ENCODE assay signal across 8 mouse cellular contexts in genomic region chr12:78862254-78862730, GRCm38 (mm10). TPM values are rescaled to one million over a fixed set of nuclear protein-coding genes. Genes with fewer than 3 reads are reported as not detected.
DNase-seq lines count a peak whose midpoint lies in the region; ATAC-seq and TF ChIP-seq lines count a peak whose summit lies in the region.

No protein-coding gene starts in this region.

- H3K27me3 ChIP-seq in lung, embryonic 14.5 days (ENCODE audit: insufficient read depth, low read length) = no peaks in the 10 kb centered on the region
- no peaks in the 10 kb centered on the region for H3K27me3 ChIP-seq in embryonic facial prominence, embryonic 15.5 days
- H3K27me3 ChIP-seq in limb, embryonic 11.5 days (ENCODE audit: control insufficient read depth, insufficient read depth, low read length) = no peaks in the 10 kb centered on the region
- no peaks in the 10 kb centered on the region for H3K27me3 ChIP-seq in neural tube, embryonic 15.5 days (replicated peaks)

- H3K9ac ChIP-seq in lung, embryonic 14.5 days = peak overlapping the region; percentile 90
- peak overlapping the region; percentile 80 for H3K9ac ChIP-seq in embryonic facial prominence, embryonic 15.5 days
- H3K9ac ChIP-seq in limb, embryonic 11.5 days (ENCODE audit: low read length) = peak overlapping the region; percentile 85
- H3K9ac ChIP-seq in neural tube, embryonic 15.5 days (replicated peaks) = peak overlapping the region; percentile 81

- no peak for DNase-seq in lung, embryonic 14.5 days
- DNase-seq in lung, postnatal 14 days = no peak
- DNase-seq in limb, embryonic 11.5 days (ENCODE audit: low spot score) = no peak
- no peak for DNase-seq in cerebellum, postnatal 25 days
- no peak for DNase-seq in adipocyte (ENCODE audit: low spot score)
- no peak for DNase-seq in left cerebral cortex, adult 11 months (ENCODE audit: low spot score)

- H3K4me1 ChIP-seq in lung, embryonic 14.5 days (ENCODE audit: insufficient read depth) = no peaks in the 10 kb centered on the region
- H3K4me1 ChIP-seq in embryonic facial prominence, embryonic 15.5 days = peaks cover 18% of the 10 kb centered on the region
- H3K4me1 ChIP-seq in limb, embryonic 11.5 days (ENCODE audit: control insufficient read depth, insufficient read depth, low read length) = 0 out of 2 replicates have a peak, but pooled peaks cover 6% of the 10 kb centered on the region
- H3K4me1 ChIP-seq in neural tube, embryonic 15.5 days = peaks cover 45% of the 10 kb centered on the region

- H3K4me2 ChIP-seq in lung, embryonic 14.5 days = peak overlapping the region; percentile 87
- peak overlapping the region; percentile 85 for H3K4me2 ChIP-seq in embryonic facial prominence, embryonic 15.5 days (replicated peaks)
- peak overlapping the region; percentile 44 for H3K4me2 ChIP-seq in limb, embryonic 11.5 days (ENCODE audit: low read depth, severe bottlenecking)
- peak overlapping the region; percentile 60 for H3K4me2 ChIP-seq in neural tube, embryonic 15.5 days

- TF ChIP-seq CTCF in lung, embryonic 14.5 days (IDR thresholded peaks at IDR 0.05; ENCODE audit: low read depth) = no peak

- ATAC-seq in lung, embryonic 14.5 days (ENCODE audit: insufficient read depth) = no peak
- peak; percentile 52 for ATAC-seq in embryonic facial prominence, embryonic 15.5 days (ENCODE audit: insufficient number of reproducible peaks, low FRiP score, low TSS enrichment, low read depth)
- ATAC-seq in limb, embryonic 11.5 days (ENCODE audit: insufficient number of reproducible peaks, low FRiP score, low TSS enrichment, low read depth) = peak; percentile 42; the same call in 1 of the 2 replicates
- ATAC-seq in neural tube, embryonic 15.5 days (ENCODE audit: low FRiP score) = no peak; the same call in 1 of the 2 replicates

- under 1% methylated on average over 22 of the region's 22 CpGs for WGBS in lung, embryonic 14.5 days
- under 1% methylated on average over 22 of the region's 22 CpGs for WGBS in embryonic facial prominence, embryonic 15.5 days
- under 1% methylated on average over 22 of the region's 22 CpGs for WGBS in limb, embryonic 11.5 days
- under 1% methylated on average over 22 of the region's 22 CpGs for WGBS in neural tube, embryonic 15.5 days

- peak overlapping the region; percentile 93 for H3K27ac ChIP-seq in lung, embryonic 14.5 days (ENCODE audit: low read depth)
- peak overlapping the region; percentile 92 for H3K27ac ChIP-seq in embryonic facial prominence, embryonic 15.5 days (replicated peaks)
- H3K27ac ChIP-seq in limb, embryonic 11.5 days (replicated peaks; ENCODE audit: low read depth, low read length) = peak overlapping the region; percentile 73
- H3K27ac ChIP-seq in neural tube, embryonic 15.5 days (replicated peaks) = peak overlapping the region; percentile 91

- H3K36me3 ChIP-seq in lung, embryonic 14.5 days (ENCODE audit: insufficient read depth) = peaks cover 17% of the 10 kb centered on the region
- H3K36me3 ChIP-seq in embryonic facial prominence, embryonic 15.5 days = 0 out of 2 replicates have a peak, but pooled peaks cover 1% of the 10 kb centered on the region
- no peaks in the 10 kb centered on the region for H3K36me3 ChIP-seq in limb, embryonic 11.5 days (ENCODE audit: control insufficient read depth, insufficient read depth, low read length)
- H3K36me3 ChIP-seq in neural tube, embryonic 15.5 days = 0 out of 2 replicates have a peak, but pooled peaks cover 8% of the 10 kb centered on the region

- no peaks in the 10 kb centered on the region for H3K9me3 ChIP-seq in lung, embryonic 14.5 days (ENCODE audit: low read depth, low read length)
- H3K9me3 ChIP-seq in embryonic facial prominence, embryonic 15.5 days (replicated peaks) = no peaks in the 10 kb centered on the region
- H3K9me3 ChIP-seq in limb, embryonic 11.5 days (ENCODE audit: control insufficient read depth, low read length) = no peaks in the 10 kb centered on the region
- no peaks in the 10 kb centered on the region for H3K9me3 ChIP-seq in neural tube, embryonic 15.5 days (replicated peaks)

- H3K4me3 ChIP-seq in lung, embryonic 14.5 days (ENCODE audit: low read depth, low read length) = peak overlapping the region; percentile 81
- H3K4me3 ChIP-seq in embryonic facial prominence, embryonic 15.5 days (replicated peaks) = peak overlapping the region; percentile 92
- H3K4me3 ChIP-seq in limb, embryonic 11.5 days (ENCODE audit: low read depth, low read length) = peak overlapping the region; percentile 72
- peak overlapping the region; percentile 96 for H3K4me3 ChIP-seq in neural tube, embryonic 15.5 days (replicated peaks)

RNA-seq across cellular contexts. Expression of gene Eif2s1, which starts 0.7 kb away (rescaled TPM):
- polyA plus RNA-seq in lung, embryonic 14.5 days (2014; fragmentation: Nextera tagmentation; extraction: Ambion mirVana) = 231 and 243 TPM in 2 replicates
- polyA plus RNA-seq in embryonic facial prominence, embryonic 15.5 days (2015; fragmentation: Nextera tagmentation; extraction: Ambion mirVana) = 180 TPM in 2 replicates
- 265 and 281 TPM in 2 replicates for polyA plus RNA-seq in limb, embryonic 11.5 days (2014; fragmentation: Nextera tagmentation; extraction: Ambion mirVana)
- 147 and 170 TPM in 2 replicates for polyA plus RNA-seq in neural tube, embryonic 15.5 days (2015; fragmentation: Nextera tagmentation; extraction: Ambion mirVana)

RNA-seq across cellular contexts. Expression of gene Atp6v1d, which starts 0.9 kb away (rescaled TPM):
- 55.6 and 56.9 TPM in 2 replicates for polyA plus RNA-seq in lung, embryonic 14.5 days (2014; fragmentation: Nextera tagmentation; extraction: Ambion mirVana)
- 68.1 and 71.0 TPM in 2 replicates for polyA plus RNA-seq in embryonic facial prominence, embryonic 15.5 days (2015; fragmentation: Nextera tagmentation; extraction: Ambion mirVana)
- polyA plus RNA-seq in limb, embryonic 11.5 days (2014; fragmentation: Nextera tagmentation; extraction: Ambion mirVana) = 77.3 and 85.3 TPM in 2 replicates
- 111 and 125 TPM in 2 replicates for polyA plus RNA-seq in neural tube, embryonic 15.5 days (2015; fragmentation: Nextera tagmentation; extraction: Ambion mirVana)

RNA-seq across cellular contexts. Expression of gene Plek2, which starts 44.5 kb away (rescaled TPM):
- polyA plus RNA-seq in lung, embryonic 14.5 days (2014; fragmentation: Nextera tagmentation; extraction: Ambion mirVana) = 5.9 and 6.4 TPM in 2 replicates
- polyA plus RNA-seq in embryonic facial prominence, embryonic 15.5 days (2015; fragmentation: Nextera tagmentation; extraction: Ambion mirVana) = 9.1 and 11.2 TPM in 2 replicates
- polyA plus RNA-seq in limb, embryonic 11.5 days (2014; fragmentation: Nextera tagmentation; extraction: Ambion mirVana) = 3.4 and 3.6 TPM in 2 replicates
- polyA plus RNA-seq in neural tube, embryonic 15.5 days (2015; fragmentation: Nextera tagmentation; extraction: Ambion mirVana) = 2.6 and 4.0 TPM in 2 replicates

Comparison
In these comparisons a context has a peak if more than half of its experiments do, and no peak if none do; other contexts are left out.
1. ATAC-seq: peak in embryonic facial prominence, embryonic 15.5 days (single experiment) and limb, embryonic 11.5 days (single experiment); none in lung, embryonic 14.5 days (single experiment) and neural tube, embryonic 15.5 days (single experiment).
2. Peak in every context shown above with its lines, with median percentiles within 50 percentile points of each other: H3K27ac ChIP-seq, H3K4me2 ChIP-seq, H3K4me3 ChIP-seq and H3K9ac ChIP-seq.